Mouse (Mus musculus): ENCODE data around the gene Cntnap2.

DNA sequence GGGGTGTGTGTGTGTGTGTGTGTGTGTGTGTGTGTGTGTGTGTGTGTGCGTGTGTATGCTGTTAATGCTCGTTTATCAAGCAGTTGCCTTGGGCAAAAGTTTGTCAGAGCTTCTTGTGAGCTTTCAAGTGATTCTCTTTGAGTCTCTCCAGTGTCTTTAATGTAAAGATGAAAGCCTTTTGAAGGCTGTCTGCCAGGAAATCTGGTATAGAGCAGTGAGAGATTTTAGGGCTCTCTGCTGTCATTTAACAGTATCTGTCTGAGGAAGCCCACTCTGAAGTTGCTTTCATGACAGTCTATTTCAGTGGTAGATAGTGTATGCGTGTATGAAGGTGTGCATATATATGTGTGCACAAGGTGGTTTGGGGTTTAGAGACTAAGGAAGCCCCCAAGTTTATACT, 1425.2 kb downstream of the Cntnap2 start:
- TF ChIP-seq CTCF (conservative IDR thresholded peaks at IDR 0.05; ENCODE audit: low read length) (no peak), NANOG (IDR thresholded peaks at IDR 0.05; ENCODE audit: borderline replicate concordance, low read length) (no peak)
